Mouse (Mus musculus): ENCODE measurements at regions not wholly inside any gene's neighbourhood (a gene's known extent, or its start where the extent isn't known, plus 50 kb on each side); places are given as distances from the start of the nearest gene placed in this dataset.
A peak's percentile ranks its signal among the peaks of the same experiment; 100 is the strongest.

- H3K4me2 ChIP-seq (ENCODE audit: low read depth, low read length, poor library complexity, severe bottlenecking): no peak overlapping the region
- no peak for TF ChIP-seq CTCF (IDR thresholded peaks at IDR 0.05)
- H3K9ac ChIP-seq (replicated peaks; ENCODE audit: low read length, poor library complexity, severe bottlenecking): no peak overlapping the region
- no peaks in the 10 kb centered on the region for H3K27me3 ChIP-seq (ENCODE audit: insufficient read depth, low read length)
- DNase-seq (ENCODE audit: low spot score): no peak
- no peak overlapping the region for H3K4me3 ChIP-seq (ENCODE audit: low read depth, low read length)
- H3K9me3 ChIP-seq (ENCODE audit: low read length): no peaks in the 10 kb centered on the region
- H3K36me3 ChIP-seq (ENCODE audit: insufficient read depth, low read length): no peaks in the 10 kb centered on the region
- no peaks in the 10 kb centered on the region for H3K4me1 ChIP-seq (ENCODE audit: insufficient read depth, low read length)
- ATAC-seq (ENCODE audit: low FRiP score): no peak
- no peak overlapping the region for H3K27ac ChIP-seq (ENCODE audit: low read depth, low read length)
These were observed 251.0 kb upstream of the Kirrel3 start for GRCm38 (mm10) chr9:34234734-34235133.

- peak; percentile 27 for DNase-seq (ENCODE audit: low spot score)
- Histone ChIP-seq H3K4me1 (ENCODE audit: insufficient read depth, low read length) (no peaks in the 10 kb centered on the region), H3K9ac (replicated peaks; ENCODE audit: low read length, poor library complexity, severe bottlenecking) (no peak overlapping the region), H3K4me3 (ENCODE audit: low read depth, low read length) (no peak overlapping the region), H3K9me3 (ENCODE audit: low read length) (no peaks in the 10 kb centered on the region), H3K27me3 (ENCODE audit: insufficient read depth, low read length) (no peaks in the 10 kb centered on the region), H3K4me2 (ENCODE audit: low read depth, low read length, poor library complexity, severe bottlenecking) (no peak overlapping the region), H3K36me3 (ENCODE audit: insufficient read depth, low read length) (no peaks in the 10 kb centered on the region), H3K27ac (ENCODE audit: low read depth, low read length) (no peak overlapping the region)
- 90% methylated on average over 2 of the region's 2 CpGs for WGBS
- no peak for ATAC-seq (ENCODE audit: low FRiP score)
- no peak for TF ChIP-seq CTCF (IDR thresholded peaks at IDR 0.05)
These were observed 246.2 kb upstream of the Kirrel3 start for GRCm38 (mm10) chr9:34239531-34239930.

GRCm38 (mm10) chr9:34243674-34244073, 242.0 kb upstream of the Kirrel3 start:
- Histone ChIP-seq H3K4me3 (ENCODE audit: low read depth, low read length) (no peak overlapping the region), H3K9me3 (ENCODE audit: low read length) (no peaks in the 10 kb centered on the region), H3K27me3 (ENCODE audit: insufficient read depth, low read length) (no peaks in the 10 kb centered on the region), H3K36me3 (ENCODE audit: insufficient read depth, low read length) (no peaks in the 10 kb centered on the region), H3K4me1 (ENCODE audit: insufficient read depth, low read length) (no peaks in the 10 kb centered on the region), H3K4me2 (ENCODE audit: low read depth, low read length, poor library complexity, severe bottlenecking) (no peak overlapping the region), H3K9ac (replicated peaks; ENCODE audit: low read length, poor library complexity, severe bottlenecking) (no peak overlapping the region), H3K27ac (ENCODE audit: low read depth, low read length) (no peak overlapping the region)
- DNase-seq (ENCODE audit: low spot score): no peak
- no peak for ATAC-seq (ENCODE audit: low FRiP score)
- 85% methylated on average over 2 of the region's 2 CpGs for WGBS
- TF ChIP-seq CTCF (IDR thresholded peaks at IDR 0.05): no peak

GRCm38 (mm10) chr9:34244576-34244975, 241.1 kb upstream of the Kirrel3 start:
- Histone ChIP-seq H3K27me3 (ENCODE audit: insufficient read depth, low read length) (no peaks in the 10 kb centered on the region), H3K9ac (replicated peaks; ENCODE audit: low read length, poor library complexity, severe bottlenecking) (no peak overlapping the region), H3K4me1 (ENCODE audit: insufficient read depth, low read length) (no peaks in the 10 kb centered on the region), H3K9me3 (ENCODE audit: low read length) (no peaks in the 10 kb centered on the region), H3K4me3 (ENCODE audit: low read depth, low read length) (no peak overlapping the region), H3K27ac (ENCODE audit: low read depth, low read length) (no peak overlapping the region), H3K36me3 (ENCODE audit: insufficient read depth, low read length) (no peaks in the 10 kb centered on the region), H3K4me2 (ENCODE audit: low read depth, low read length, poor library complexity, severe bottlenecking) (no peak overlapping the region)
- WGBS: 68% methylated on average over 5 of the region's 5 CpGs
- ATAC-seq (ENCODE audit: low FRiP score) (no peak), DNase-seq (ENCODE audit: low spot score) (peak; percentile 26)
- no peak for TF ChIP-seq CTCF (IDR thresholded peaks at IDR 0.05)

- Histone ChIP-seq H3K27ac (ENCODE audit: low read depth, low read length) (no peak overlapping the region), H3K27me3 (ENCODE audit: insufficient read depth, low read length) (no peaks in the 10 kb centered on the region), H3K4me1 (ENCODE audit: insufficient read depth, low read length) (no peaks in the 10 kb centered on the region), H3K4me2 (ENCODE audit: low read depth, low read length, poor library complexity, severe bottlenecking) (no peak overlapping the region), H3K4me3 (ENCODE audit: low read depth, low read length) (no peak overlapping the region), H3K9me3 (ENCODE audit: low read length) (no peaks in the 10 kb centered on the region), H3K36me3 (ENCODE audit: insufficient read depth, low read length) (no peaks in the 10 kb centered on the region), H3K9ac (replicated peaks; ENCODE audit: low read length, poor library complexity, severe bottlenecking) (no peak overlapping the region)
- no peak for TF ChIP-seq CTCF (IDR thresholded peaks at IDR 0.05)
- DNase-seq (ENCODE audit: low spot score) (no peak), ATAC-seq (ENCODE audit: low FRiP score) (no peak)
- WGBS: 51% methylated on average over 2 of the region's 2 CpGs
These were observed 232.9 kb upstream of the Kirrel3 start for GRCm38 (mm10) chr9:34252796-34253195.

GRCm38 (mm10) chr9:34258492-34258891, 227.2 kb upstream of the Kirrel3 start:
- Histone ChIP-seq H3K9me3 (ENCODE audit: low read length) (no peaks in the 10 kb centered on the region), H3K36me3 (ENCODE audit: insufficient read depth, low read length) (no peaks in the 10 kb centered on the region), H3K4me2 (ENCODE audit: low read depth, low read length, poor library complexity, severe bottlenecking) (no peak overlapping the region), H3K27me3 (ENCODE audit: insufficient read depth, low read length) (no peaks in the 10 kb centered on the region), H3K4me3 (ENCODE audit: low read depth, low read length) (no peak overlapping the region), H3K27ac (ENCODE audit: low read depth, low read length) (no peak overlapping the region), H3K4me1 (ENCODE audit: insufficient read depth, low read length) (no peaks in the 10 kb centered on the region), H3K9ac (replicated peaks; ENCODE audit: low read length, poor library complexity, severe bottlenecking) (no peak overlapping the region)
- 66% methylated on average over 2 of the region's 2 CpGs for WGBS
- DNase-seq (ENCODE audit: low spot score) (no peak), ATAC-seq (ENCODE audit: low FRiP score) (no peak)
- TF ChIP-seq CTCF (IDR thresholded peaks at IDR 0.05): no peak

GRCm38 (mm10) chr9:34278068-34278467, 207.6 kb upstream of the Kirrel3 start:
- no peak overlapping the region for H3K4me3 ChIP-seq (ENCODE audit: low read depth, low read length)
- no peak overlapping the region for H3K27ac ChIP-seq (ENCODE audit: low read depth, low read length)
- no peaks in the 10 kb centered on the region for H3K36me3 ChIP-seq (ENCODE audit: insufficient read depth, low read length)
- WGBS: 75% methylated on average over 5 of the region's 5 CpGs
- no peak for TF ChIP-seq CTCF (IDR thresholded peaks at IDR 0.05)
- no peak overlapping the region for H3K9ac ChIP-seq (replicated peaks; ENCODE audit: low read length, poor library complexity, severe bottlenecking)
- H3K9me3 ChIP-seq (ENCODE audit: low read length): no peaks in the 10 kb centered on the region
- H3K4me2 ChIP-seq (ENCODE audit: low read depth, low read length, poor library complexity, severe bottlenecking): no peak overlapping the region
- H3K27me3 ChIP-seq (ENCODE audit: insufficient read depth, low read length): no peaks in the 10 kb centered on the region
- no peaks in the 10 kb centered on the region for H3K4me1 ChIP-seq (ENCODE audit: insufficient read depth, low read length)
- no peak for DNase-seq (ENCODE audit: low spot score)
- no peak for ATAC-seq (ENCODE audit: low FRiP score)
